Mouse (Mus musculus) CD4-positive, CD25-positive, alpha-beta regulatory T cell, adult 4 months (primary cell): ENCODE results near the gene Sorbs2. TPM values are rescaled to one million over a fixed set of nuclear protein-coding genes. Genes with fewer than 3 reads are reported as not detected.

Source experiments
- ATAC-seq: one replicate; pipeline ENCODE4 v1.8.0; 2017
- polyA plus RNA-seq, 2 experiments: library from polyadenylated mRNA; unstranded; fragments of 100-300 nt; shearing (Covaris generic); gene quantifications; one replicate each; pipeline ENCODE4 v1.2.1; 2017

The Sorbs2 gene
- polyA plus RNA-seq, result under 1 TPM; 0.30 to 0.96 TPM

GRCm38 (mm10) chr8:45507634-45508321 is at the start of gene Sorbs2:
Gene Sorbs2 (plus strand): TSS chr8:45507788.
- ATAC-seq, result no peak

- ATAC-seq, result no peak
Observed at GRCm38 (mm10) chr8:45457874-45458273, 49.7 kb upstream of the Sorbs2 start.

- no peak for ATAC-seq
Observed at GRCm38 (mm10) chr8:45469006-45469405, 38.6 kb upstream of the Sorbs2 start.

GRCm38 (mm10) chr8:45469507-45470178 is 37.9 kb upstream of the Sorbs2 start:
- no peak for ATAC-seq

GRCm38 (mm10) chr8:45480886-45481285 is 26.7 kb upstream of the Sorbs2 start:
- no peak for ATAC-seq

- ATAC-seq, result no peak
Observed at GRCm38 (mm10) chr8:45486281-45486680, 21.3 kb upstream of the Sorbs2 start.

- ATAC-seq, result no peak
Observed at GRCm38 (mm10) chr8:45503971-45504370, 3.6 kb upstream of the Sorbs2 start.

- ATAC-seq, result no peak
Observed at GRCm38 (mm10) chr8:45506376-45506775, 1.2 kb upstream of the Sorbs2 start.

- ATAC-seq, result no peak
Observed at GRCm38 (mm10) chr8:45507277-45507633, 333 bp upstream of the Sorbs2 start.

GRCm38 (mm10) chr8:45508521-45509104 is 1.0 kb downstream of the Sorbs2 start:
- no peak for ATAC-seq

GRCm38 (mm10) chr8:45512369-45512768 is 4.8 kb downstream of the Sorbs2 start:
- ATAC-seq, result no peak

GRCm38 (mm10) chr8:45521595-45521994 is 14.0 kb downstream of the Sorbs2 start:
- no peak for ATAC-seq

GRCm38 (mm10) chr8:45527708-45528107 is 20.1 kb downstream of the Sorbs2 start:
- no peak for ATAC-seq

GRCm38 (mm10) chr8:45528890-45529289 is 21.3 kb downstream of the Sorbs2 start:
- no peak for ATAC-seq

- ATAC-seq, result no peak
Observed at GRCm38 (mm10) chr8:45536578-45536977, 29.0 kb downstream of the Sorbs2 start.

- no peak for ATAC-seq
Observed at GRCm38 (mm10) chr8:45540513-45540912, 32.9 kb downstream of the Sorbs2 start.

- ATAC-seq, result no peak
Observed at GRCm38 (mm10) chr8:45552175-45552574, 44.6 kb downstream of the Sorbs2 start.

- ATAC-seq, result no peak
Observed at GRCm38 (mm10) chr8:45554627-45555026, 47.0 kb downstream of the Sorbs2 start.

GRCm38 (mm10) chr8:45557936-45558335 is 50.3 kb downstream of the Sorbs2 start:
- no peak for ATAC-seq

GRCm38 (mm10) chr8:45558426-45558825 is 50.8 kb downstream of the Sorbs2 start:
- no peak for ATAC-seq

- no peak for ATAC-seq
Observed at GRCm38 (mm10) chr8:45559176-45559820, 51.7 kb downstream of the Sorbs2 start.

- ATAC-seq, result no peak
Observed at GRCm38 (mm10) chr8:45565189-45565588, 57.6 kb downstream of the Sorbs2 start.

- ATAC-seq, result no peak
Observed at GRCm38 (mm10) chr8:45570117-45570516, 62.5 kb downstream of the Sorbs2 start.
